Mouse (Mus musculus) CH12.LX (cell line): ENCODE measurements at regions not wholly inside any gene's neighbourhood (a gene's known extent, or its start where the extent isn't known, plus 50 kb on each side); places are given as distances from the start of the nearest gene placed in this dataset.
"Not testable (repeated sequence)": the region's sequence is repeated elsewhere in the genome, so short reads cannot be mapped to it uniquely, and the experiment has no call there.

Experiments
- DNase-seq: peaks from one replicate; pipeline ENCODE4 v3.0.0-alpha.2; 2013; ENCODE audit errors: extremely low read depth
- H3K27ac ChIP-seq: 2 replicates; pipeline ENCODE4 v1.5.1; 2012; ENCODE audit warnings: low read depth, mild to moderate bottlenecking, control low read depth, moderate library complexity; ENCODE audit not compliant: insufficient read depth
- H3K27me3 ChIP-seq: replicated peaks from 2 replicates; pipeline ENCODE3; 2012; ENCODE audit warnings: inconsistent platforms
- H3K36me3 ChIP-seq, 2 experiments: replicated peaks in 1 of 2; 2 replicates each; pipeline versions ENCODE3 to v1.6.1; 2012; ENCODE audit warnings: inconsistent platforms in 1 of 2, low read length in 1 of 2, mild to moderate bottlenecking in 1 of 2, mixed read lengths in 1 of 2, moderate library complexity in 1 of 2; ENCODE audit not compliant: control insufficient read depth in 1 of 2, insufficient read depth in 1 of 2
- H3K4me1 ChIP-seq, 2 experiments: 2 replicates each; pipeline ENCODE4 v1.6.1; 2012; ENCODE audit warnings: inconsistent platforms in 1 of 2, moderate library complexity in 1 of 2; ENCODE audit not compliant: insufficient read depth in 2 of 2, control insufficient read depth in 1 of 2
- H3K4me2 ChIP-seq: 2 replicates; pipeline ENCODE4 v1.6.1; 2012; ENCODE audit warnings: low read depth, mild to moderate bottlenecking, control low read depth; ENCODE audit not compliant: poor library complexity, insufficient read depth, severe bottlenecking
- H3K4me3 ChIP-seq, 3 experiments: fragments of 150-350 bp in 1 of 3; sonication (generic) in 1 of 3; replicated peaks in 1 of 3; 2 replicates each; pipeline versions ENCODE3 to v1.5.1; 2011 to 2012; ENCODE audit warnings: low read depth in 2 of 3, low read length in 2 of 3, mild to moderate bottlenecking in 2 of 3, moderate library complexity in 2 of 3, control low read depth in 1 of 3, improper control_type of control experiment in 1 of 3, inconsistent platforms in 1 of 3, mixed read lengths in 1 of 3; ENCODE audit not compliant: poor library complexity in 1 of 3
- H3K79me2 ChIP-seq: replicated peaks from 2 replicates; pipeline ENCODE4 v1.6.1; 2012; ENCODE audit warnings: mild to moderate bottlenecking, moderate library complexity; ENCODE audit not compliant: control insufficient read depth, poor library complexity, insufficient read depth, severe bottlenecking; ENCODE audit errors: extremely low read depth
- H3K9ac ChIP-seq: 2 replicates; pipeline ENCODE4 v1.6.1; 2012; ENCODE audit warnings: low read depth, mild to moderate bottlenecking, control low read depth, moderate library complexity; ENCODE audit not compliant: insufficient read depth
- H3K9me3 ChIP-seq: replicated peaks from 2 replicates; pipeline ENCODE3; 2012; ENCODE audit warnings: low read length, inconsistent platforms, mixed read lengths
- CHD2 ChIP-seq: IDR thresholded peaks from 2 replicates; pipeline ENCODE4 v1.6.1; 2011; ENCODE audit warnings: low read length, improper control_type of control experiment
- JUND ChIP-seq: conservative IDR thresholded peaks from 2 replicates; pipeline ENCODE4 v1.6.1; 2011; ENCODE audit warnings: low read depth, low read length, improper control_type of control experiment
- MEF2A ChIP-seq: IDR thresholded peaks from 2 replicates; pipeline ENCODE4 v1.6.1; 2014; ENCODE audit warnings: low read depth, mild to moderate bottlenecking, inconsistent platforms, low read length, improper control_type of control experiment, borderline replicate concordance
- MXI1 ChIP-seq: IDR thresholded peaks from 2 replicates; pipeline ENCODE4 v1.6.1; 2011; ENCODE audit warnings: mild to moderate bottlenecking, low read depth, low read length, improper control_type of control experiment
- NELFE ChIP-seq: IDR thresholded peaks from 2 replicates; pipeline ENCODE4 v1.6.1; 2011; ENCODE audit warnings: low read depth, low read length, improper control_type of control experiment
- NRF1 ChIP-seq: IDR thresholded peaks from 2 replicates; pipeline ENCODE4 v1.6.1; 2014; ENCODE audit warnings: low read depth, mild to moderate bottlenecking, inconsistent platforms, low read length, improper control_type of control experiment, moderate library complexity
- PAX5 ChIP-seq: IDR thresholded peaks from 2 replicates; pipeline ENCODE4 v1.6.1; 2012; ENCODE audit warnings: low read length, inconsistent platforms, mixed read lengths
- POLR2AphosphoS2 ChIP-seq: IDR thresholded peaks from 2 replicates; pipeline ENCODE4 v1.6.1; 2011; ENCODE audit warnings: low read depth, low read length, improper control_type of control experiment
- SIN3A ChIP-seq: IDR thresholded peaks from 2 replicates; pipeline ENCODE4 v1.6.1; 2012; ENCODE audit warnings: low read length, improper control_type of control experiment, inconsistent platforms
- TBP ChIP-seq: conservative IDR thresholded peaks from 2 replicates; pipeline ENCODE4 v1.6.1; 2011; ENCODE audit warnings: low read depth, low read length, improper control_type of control experiment
- TCF12 ChIP-seq: IDR thresholded peaks from 2 replicates; pipeline ENCODE4 v1.6.1; 2014; ENCODE audit warnings: low read depth, mild to moderate bottlenecking, inconsistent platforms, low read length, improper control_type of control experiment
- UBTF ChIP-seq: IDR thresholded peaks from 2 replicates; pipeline ENCODE4 v1.6.1; 2012; ENCODE audit warnings: low read depth, mild to moderate bottlenecking, inconsistent platforms, low read length, improper control_type of control experiment, moderate library complexity
- USF1 ChIP-seq: IDR thresholded peaks from 2 replicates; pipeline ENCODE4 v1.6.1; 2014; ENCODE audit warnings: low read depth, mild to moderate bottlenecking, inconsistent platforms, low read length, improper control_type of control experiment
- ZC3H11A ChIP-seq: IDR thresholded peaks from 2 replicates; pipeline ENCODE4 v1.6.1; 2012; ENCODE audit warnings: low read depth, mild to moderate bottlenecking, inconsistent platforms, low read length, improper control_type of control experiment
- ZKSCAN1 ChIP-seq: IDR thresholded peaks from 2 replicates; pipeline ENCODE4 v1.6.1; 2012; ENCODE audit warnings: low read depth, inconsistent platforms, low read length, improper control_type of control experiment, borderline replicate concordance
- ZNF384 ChIP-seq: IDR thresholded peaks from 2 replicates; pipeline ENCODE4 v1.6.1; 2012; ENCODE audit warnings: low read depth, low read length, improper control_type of control experiment, inconsistent platforms
- dilution Hi-C: fragments of 300-500 bp; cut with MboI; formaldehyde crosslinking; loops from 2 replicates; pipeline ENCODE4 v1.14.3; 2020; ENCODE audit warnings: low sequenced_read_pairs; ENCODE audit not compliant: extremely low pct_unique_long_range_greater_than_20kb, extremely low pct_ligation_motif_present
- in situ Hi-C: fragments of 300-500 bp; cut with MboI; formaldehyde crosslinking; loops from 3 replicates; pipeline ENCODE4 v1.14.3; 2019; ENCODE audit warnings: low sequenced_read_pairs, low pct_ligation_motif_present, low pct_unique_long_range_greater_than_20kb, mixed read lengths

GRCm38 (mm10) chr13:75366723-75367426, 277.2 kb downstream of the Pcsk1 start:
- dilution Hi-C loops, result no loop called here
- Histone ChIP-seq H3K27ac (no peak overlapping the region), H3K4me1 (no peaks in the 10 kb centered on the region), H3K9ac (no peak overlapping the region), H3K36me3 (no peaks in the 10 kb centered on the region), H3K4me3 (no peak overlapping the region), H3K79me2 (no peaks in the 10 kb centered on the region), H3K9me3 (no peaks in the 10 kb centered on the region), H3K27me3 (no peaks in the 10 kb centered on the region), H3K4me2 (no peak overlapping the region)
- in situ Hi-C loops, result no loop called here
- TF ChIP-seq POLR2AphosphoS2 (no peak), CHD2 (no peak), UBTF (no peak), MEF2A (no peak), NRF1 (no peak), USF1 (no peak), TBP (no peak), TCF12 (no peak), ZC3H11A (no peak), NELFE (no peak)
- peak; percentile 6 for DNase-seq

GRCm38 (mm10) chr13:75368249-75368800, 278.7 kb downstream of the Pcsk1 start:
- Histone ChIP-seq H3K9ac (no peak overlapping the region), H3K27me3 (no peaks in the 10 kb centered on the region), H3K36me3 (no peaks in the 10 kb centered on the region), H3K4me1 (no peaks in the 10 kb centered on the region), H3K9me3 (no peaks in the 10 kb centered on the region), H3K27ac (no peak overlapping the region), H3K79me2 (no peaks in the 10 kb centered on the region), H3K4me2 (no peak overlapping the region), H3K4me3 (no peak overlapping the region)
- in situ Hi-C loops, result no loop called here
- TF ChIP-seq ZKSCAN1, result no peak
- TF ChIP-seq ZNF384, result peak; percentile 40
- no peak for TF ChIP-seq TCF12
- no peak for TF ChIP-seq MXI1
- TF ChIP-seq PAX5, result no peak
- no peak for TF ChIP-seq JUND
- no peak for TF ChIP-seq TBP
- TF ChIP-seq SIN3A, result no peak
- no peak for DNase-seq
- dilution Hi-C loops, result no loop called here

GRCm38 (mm10) chr13:75377100-75377499, 287.5 kb downstream of the Pcsk1 start:
- dilution Hi-C loops, H3K9ac ChIP-seq, DNase-seq, H3K27me3 ChIP-seq, in situ Hi-C loops, H3K9me3 ChIP-seq, H3K79me2 ChIP-seq, H3K27ac ChIP-seq, H3K36me3 ChIP-seq, H3K4me2 ChIP-seq, H3K4me3 ChIP-seq, H3K4me1 ChIP-seq: not testable (repeated sequence)
